Mouse (Mus musculus) urinary bladder, postnatal 14 days (tissue): ENCODE measurements around the gene Otop3.
"Not testable (repeated sequence)": the region's sequence is repeated elsewhere in the genome, so short reads cannot be mapped to it uniquely, and the experiment has no call there.

Source experiments
- DNase-seq: peaks from one replicate; pipeline ENCODE4 v3.0.0; 2021; ENCODE audit warnings: low spot score

Otop3 gene

GRCm38 (mm10) chr11:115366039-115366705, 31.6 kb downstream of the Otop3 start:
- no peak for DNase-seq

- DNase-seq: peak; percentile 50
Measured at GRCm38 (mm10) chr11:115366706-115367394, 32.3 kb downstream of the Otop3 start.

GRCm38 (mm10) chr11:115367395-115367944, 32.9 kb downstream of the Otop3 start, which contains the start of gene Hid1:
Gene Hid1 (minus strand): TSS chr11:115367756.
- peak; percentile 84 for DNase-seq

- DNase-seq: no peak
Measured at GRCm38 (mm10) chr11:115370368-115370767, 35.8 kb downstream of the Otop3 start.

GRCm38 (mm10) chr11:115371354-115371753, 36.8 kb downstream of the Otop3 start:
- DNase-seq: no peak

GRCm38 (mm10) chr11:115372015-115372414, 37.5 kb downstream of the Otop3 start:
- DNase-seq: no peak

GRCm38 (mm10) chr11:115372737-115373136, 38.2 kb downstream of the Otop3 start:
- DNase-seq: no peak

- DNase-seq: peak; percentile 69
Measured at GRCm38 (mm10) chr11:115373805-115374694, 39.5 kb downstream of the Otop3 start.

- DNase-seq: no peak
Measured at GRCm38 (mm10) chr11:115374695-115375425, 40.3 kb downstream of the Otop3 start.

GRCm38 (mm10) chr11:115376722-115377121, 42.2 kb downstream of the Otop3 start:
- no peak for DNase-seq

- no peak for DNase-seq
Measured at GRCm38 (mm10) chr11:115377254-115377653, 42.7 kb downstream of the Otop3 start.

GRCm38 (mm10) chr11:115377854-115378253, 43.3 kb downstream of the Otop3 start:
- DNase-seq: no peak

- no peak for DNase-seq
Measured at GRCm38 (mm10) chr11:115381276-115381675, 46.7 kb downstream of the Otop3 start.

- peak; percentile 93 for DNase-seq
Measured at GRCm38 (mm10) chr11:115381743-115382539, 47.4 kb downstream of the Otop3 start, which contains the start of gene Cdr2l. Gene Cdr2l (plus strand): TSS chr11:115381916.

GRCm38 (mm10) chr11:115382891-115383290, 48.4 kb downstream of the Otop3 start:
- DNase-seq: no peak

- DNase-seq: no peak
Measured at GRCm38 (mm10) chr11:115383701-115384474, 49.4 kb downstream of the Otop3 start.

- DNase-seq: no peak
Measured at GRCm38 (mm10) chr11:115384587-115384986, 50.1 kb downstream of the Otop3 start.

GRCm38 (mm10) chr11:115386859-115387258, 52.3 kb downstream of the Otop3 start:
- DNase-seq: not testable (repeated sequence)

- no peak for DNase-seq
Measured at GRCm38 (mm10) chr11:115391358-115391757, 56.8 kb downstream of the Otop3 start.
